Mouse (Mus musculus) activated CD4-positive, CD25-positive, alpha-beta regulatory T cell, adult 4 months (primary cell): ENCODE results near the gene Bend3. TPM values are rescaled to one million over a fixed set of nuclear protein-coding genes. Genes with fewer than 3 reads are reported as not detected.

Source experiments
- ATAC-seq: one replicate; pipeline ENCODE4 v1.8.0; 2017
- polyA plus RNA-seq, 2 experiments: library from polyadenylated mRNA; unstranded; fragments of 100-300 nt; shearing (Covaris generic); gene quantifications; one replicate each; pipeline ENCODE4 v1.2.1; 2017

Gene Bend3
- 1 to 10 TPM; 1.0 to 1.5 TPM for polyA plus RNA-seq

GRCm38 (mm10) chr10:43478751-43479435, at the start of gene Bend3:
Gene Bend3, plus strand, starts transcription at chr10:43478831.
- ATAC-seq: peak; percentile 5

GRCm38 (mm10) chr10:43430606-43431005, 48.0 kb upstream of the Bend3 start:
- no peak for ATAC-seq

GRCm38 (mm10) chr10:43434326-43434725, 44.3 kb upstream of the Bend3 start:
- ATAC-seq: no peak

- ATAC-seq: no peak
These were observed 42.9 kb upstream of the Bend3 start for GRCm38 (mm10) chr10:43435757-43436156.

- no peak for ATAC-seq
These were observed 39.1 kb upstream of the Bend3 start for GRCm38 (mm10) chr10:43439492-43439941.

GRCm38 (mm10) chr10:43440050-43440449, 38.6 kb upstream of the Bend3 start:
- ATAC-seq: no peak

GRCm38 (mm10) chr10:43440981-43441740, 37.5 kb upstream of the Bend3 start:
- no peak for ATAC-seq

GRCm38 (mm10) chr10:43448656-43449055, 30.0 kb upstream of the Bend3 start:
- no peak for ATAC-seq

- ATAC-seq: peak; percentile 75
These were observed 26.6 kb upstream of the Bend3 start for GRCm38 (mm10) chr10:43451848-43452662.

GRCm38 (mm10) chr10:43452663-43452996, 26.0 kb upstream of the Bend3 start:
- ATAC-seq: no peak

- ATAC-seq: no peak
These were observed 24.4 kb upstream of the Bend3 start for GRCm38 (mm10) chr10:43454219-43454618.

- ATAC-seq: no peak
These were observed 24.0 kb upstream of the Bend3 start for GRCm38 (mm10) chr10:43454671-43455070.

GRCm38 (mm10) chr10:43462821-43463220, 15.8 kb upstream of the Bend3 start:
- ATAC-seq: no peak

GRCm38 (mm10) chr10:43463227-43463626, 15.4 kb upstream of the Bend3 start:
- no peak for ATAC-seq

GRCm38 (mm10) chr10:43466223-43466622, 12.4 kb upstream of the Bend3 start:
- no peak for ATAC-seq

GRCm38 (mm10) chr10:43467659-43468058, 11.0 kb upstream of the Bend3 start:
- no peak for ATAC-seq

GRCm38 (mm10) chr10:43468293-43468692, 10.3 kb upstream of the Bend3 start:
- ATAC-seq: no peak

GRCm38 (mm10) chr10:43475376-43475775, 3.3 kb upstream of the Bend3 start:
- ATAC-seq: no peak

GRCm38 (mm10) chr10:43477459-43477858, 1.2 kb upstream of the Bend3 start:
- ATAC-seq: no peak

- ATAC-seq: no peak
These were observed 558 bp upstream of the Bend3 start for GRCm38 (mm10) chr10:43477865-43478681.

GRCm38 (mm10) chr10:43479436-43480157, 966 bp downstream of the Bend3 start:
- peak; percentile 87 for ATAC-seq
